Mouse (Mus musculus) hindlimb bud, embryonic 11.5 days (tissue): ENCODE results near the gene Gimap7.

Source experiments
- DNase-seq: peaks from one replicate; pipeline ENCODE4 v3.0.0-alpha.2; 2012; ENCODE audit warnings: low read depth, low spot score; ENCODE audit errors: extremely low spot score

The Gimap7 gene

DNA sequence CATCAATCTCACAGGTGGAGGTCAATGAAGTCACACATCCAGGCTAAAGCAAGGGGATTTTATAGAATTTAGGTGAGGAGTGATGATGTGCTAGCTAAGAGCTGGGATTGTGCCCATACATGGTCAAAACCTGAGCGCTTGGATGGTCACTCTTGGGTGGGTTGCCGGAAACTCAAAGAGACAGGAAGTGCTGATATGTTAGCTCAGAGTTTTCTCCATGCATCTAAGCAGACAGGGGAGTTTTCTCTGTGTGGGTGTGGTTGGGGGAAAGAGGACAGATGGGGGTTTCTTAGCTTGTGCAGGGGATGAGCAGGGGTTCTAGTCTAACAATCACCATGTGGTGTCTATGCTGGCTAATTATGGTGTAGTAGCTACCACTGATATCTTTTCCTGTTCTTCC lies 29.1 kb upstream of the Gimap7 start:
- no peak for DNase-seq

DNA sequence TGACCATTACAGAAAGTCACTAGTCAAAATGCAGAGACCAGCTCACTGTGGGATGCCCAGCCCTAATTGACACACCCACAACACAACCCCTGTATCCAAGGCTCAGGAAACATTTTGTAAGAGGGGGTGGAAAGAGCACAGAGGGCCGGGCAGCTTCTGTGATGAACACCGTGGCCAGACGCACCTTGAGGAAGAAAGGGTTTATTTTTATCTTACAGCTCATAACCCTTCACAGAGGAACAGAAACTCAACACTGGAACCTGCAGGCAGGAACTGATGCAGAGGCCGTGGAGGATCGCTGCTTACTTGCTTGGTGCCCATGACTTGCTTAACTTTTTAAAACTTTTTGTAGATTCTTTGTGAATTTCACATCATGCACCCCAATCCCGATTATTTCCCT lies 25.5 kb upstream of the Gimap7 start:
- DNase-seq: no peak

- DNase-seq: no peak
These were observed 21.4 kb upstream of the Gimap7 start for GRCm38 (mm10) chr6:48696830-48697554.

- DNase-seq: no peak
These were observed 20.9 kb upstream of the Gimap7 start for GRCm38 (mm10) chr6:48697555-48697930.

DNA sequence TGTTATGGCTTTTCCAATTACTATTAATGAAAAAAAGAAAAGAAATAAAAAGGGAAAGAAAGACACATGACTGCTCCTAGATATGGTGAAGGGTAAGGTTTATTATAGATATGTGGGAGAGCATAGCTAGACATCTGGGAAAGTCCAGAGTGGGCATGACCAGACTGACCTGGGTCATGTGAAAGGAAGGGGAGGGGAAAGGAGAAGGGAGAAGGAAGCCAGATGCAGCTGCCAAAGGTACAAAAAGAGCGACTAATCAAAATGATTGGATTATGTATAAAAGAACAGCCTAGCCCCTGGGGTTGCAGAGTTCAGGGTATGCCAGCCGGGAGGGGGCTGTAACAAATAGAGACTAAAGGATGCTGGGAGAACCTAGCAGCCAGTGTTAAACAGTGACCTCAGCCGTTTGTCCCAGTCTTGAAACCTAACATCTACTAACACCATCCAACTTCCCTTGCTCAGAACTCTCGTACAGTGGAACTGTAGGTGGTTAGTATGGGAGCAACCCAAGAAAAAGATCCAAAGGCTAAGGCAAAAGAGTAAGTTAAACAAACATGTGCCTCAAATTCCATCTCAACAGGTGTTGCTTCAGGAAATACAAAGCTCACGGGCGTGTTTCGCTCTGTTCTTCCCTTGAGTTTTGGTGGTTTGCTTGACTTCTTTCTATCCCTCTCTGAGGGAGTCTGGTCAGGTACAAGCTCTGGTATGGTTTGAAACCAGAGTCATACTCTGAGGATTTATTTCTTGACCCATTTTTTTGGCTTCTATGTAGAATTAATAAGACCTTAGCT lies 20.2 kb upstream of the Gimap7 start:
- DNase-seq: no peak

DNA sequence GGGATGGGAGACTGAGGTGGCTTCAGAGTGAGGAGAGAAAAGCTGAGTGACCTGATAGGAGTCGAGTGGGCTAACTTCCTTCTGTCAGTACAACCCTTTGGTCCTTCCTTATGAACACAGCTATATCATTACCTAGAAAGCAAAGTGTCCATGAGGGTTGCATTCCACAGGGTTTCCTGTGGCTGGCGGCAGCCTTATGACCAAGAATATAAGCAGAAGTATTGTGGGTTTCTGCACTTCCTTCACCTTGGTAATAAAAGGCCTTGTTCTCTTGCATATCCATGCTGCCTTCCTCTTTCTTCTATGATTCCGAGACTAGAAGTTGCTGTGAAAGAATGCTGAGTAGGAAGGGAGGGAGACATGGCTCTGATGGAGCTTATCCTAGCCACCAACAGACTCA lies 19.5 kb upstream of the Gimap7 start:
- DNase-seq: no peak

DNA sequence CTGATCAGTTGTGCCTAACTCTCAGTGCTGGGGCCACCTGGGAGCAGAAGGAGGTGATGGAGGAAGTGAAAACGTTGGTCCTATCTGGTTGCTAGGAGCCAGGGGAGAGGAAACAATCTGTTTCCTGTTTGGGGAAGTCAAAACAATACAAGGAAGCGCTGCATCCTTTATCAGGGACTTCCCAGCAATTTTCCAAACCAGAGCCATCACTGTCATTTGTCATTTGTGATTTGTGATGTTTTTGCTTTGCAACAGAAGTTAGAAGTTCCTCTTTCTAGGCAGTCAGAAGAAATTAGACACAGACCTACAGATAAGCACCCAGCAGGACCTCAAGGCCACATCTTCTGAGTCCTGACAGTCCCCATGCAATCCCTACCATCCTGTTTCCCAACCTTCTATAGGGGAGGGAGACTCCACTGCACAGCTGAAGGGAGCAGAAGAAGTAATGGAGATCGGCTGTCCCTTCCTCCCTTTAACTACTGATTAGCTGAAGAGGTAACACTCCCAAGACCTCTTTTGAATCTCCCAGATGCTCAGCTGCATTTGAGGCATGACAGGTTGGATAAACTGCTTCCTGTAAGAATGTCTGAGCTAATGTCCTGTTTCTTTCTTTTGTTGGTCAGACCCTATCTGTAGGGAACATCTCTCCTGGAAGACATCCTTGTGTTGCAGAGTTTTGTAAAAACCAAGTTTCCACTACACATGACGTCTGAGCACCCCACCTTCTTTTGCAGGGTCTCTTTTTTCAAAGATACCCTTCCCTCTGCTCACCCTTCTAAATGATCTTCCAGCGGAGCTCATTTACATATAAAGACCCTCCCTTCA lies 18.0 kb upstream of the Gimap7 start:
- DNase-seq: no peak

GRCm38 (mm10) chr6:48702146-48702545 lies 16.3 kb upstream of the Gimap7 start:
- no peak for DNase-seq

- DNase-seq: no peak
These were observed 15.8 kb upstream of the Gimap7 start for GRCm38 (mm10) chr6:48702601-48703000.

- no peak for DNase-seq
These were observed 14.3 kb upstream of the Gimap7 start for GRCm38 (mm10) chr6:48704146-48704545.

DNA sequence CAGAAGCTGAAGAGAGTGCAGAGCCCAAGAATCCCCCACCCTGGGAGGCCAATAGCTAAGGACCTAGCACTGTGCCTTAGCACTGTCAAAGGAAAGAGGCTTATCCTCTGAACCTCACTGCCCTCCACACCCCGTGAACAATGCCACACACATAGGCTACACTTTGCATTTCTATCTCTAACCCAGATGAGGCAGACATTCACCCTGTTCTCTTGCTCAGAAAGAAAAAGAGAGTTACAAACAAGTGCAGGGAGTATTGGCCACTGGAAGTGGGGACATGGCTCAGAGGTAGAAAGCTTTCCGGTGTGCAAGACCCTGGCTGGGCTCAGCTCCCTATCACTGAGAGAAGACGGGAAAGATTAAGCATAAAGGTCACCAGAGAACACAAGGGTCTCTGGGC lies 12.3 kb upstream of the Gimap7 start:
- DNase-seq: no peak

DNA sequence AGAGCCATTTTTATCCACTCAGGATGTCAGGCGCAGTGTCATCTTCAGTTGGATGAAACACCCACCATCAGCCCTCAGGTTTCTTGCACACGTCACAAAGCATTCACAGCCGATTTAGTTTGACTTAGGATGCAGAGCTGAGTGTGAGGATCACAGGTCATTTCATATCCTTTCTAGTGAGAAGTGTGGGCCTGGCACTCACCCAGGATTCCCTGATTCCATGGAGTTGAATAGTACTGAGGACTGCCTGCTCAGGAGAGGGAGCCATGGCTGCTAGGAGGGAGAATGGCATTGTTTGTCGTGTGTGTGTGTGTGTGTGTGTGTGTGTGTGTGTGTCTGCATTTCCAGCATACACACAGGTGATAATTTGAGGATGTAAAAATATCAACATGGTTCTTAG lies 1.9 kb downstream of the Gimap7 start:
- no peak for DNase-seq

DNA sequence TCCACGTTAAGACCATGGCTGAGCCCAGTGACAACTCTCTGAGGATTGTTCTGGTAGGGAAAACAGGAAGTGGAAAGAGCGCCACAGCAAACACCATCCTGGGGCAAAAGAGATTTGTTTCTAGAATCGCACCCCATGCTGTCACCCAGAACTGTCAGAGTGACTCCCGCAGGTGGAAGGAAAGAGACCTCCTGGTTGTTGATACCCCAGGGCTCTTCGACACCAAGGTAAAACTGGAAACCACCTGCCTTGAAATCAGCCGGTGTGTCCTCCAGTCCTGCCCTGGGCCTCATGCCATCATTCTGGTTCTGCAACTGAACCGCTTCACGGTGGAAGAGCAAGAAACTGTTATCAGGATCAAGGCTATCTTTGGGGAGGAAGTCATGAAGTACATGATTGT lies 5.0 kb downstream of the Gimap7 start:
- DNase-seq: no peak

DNA sequence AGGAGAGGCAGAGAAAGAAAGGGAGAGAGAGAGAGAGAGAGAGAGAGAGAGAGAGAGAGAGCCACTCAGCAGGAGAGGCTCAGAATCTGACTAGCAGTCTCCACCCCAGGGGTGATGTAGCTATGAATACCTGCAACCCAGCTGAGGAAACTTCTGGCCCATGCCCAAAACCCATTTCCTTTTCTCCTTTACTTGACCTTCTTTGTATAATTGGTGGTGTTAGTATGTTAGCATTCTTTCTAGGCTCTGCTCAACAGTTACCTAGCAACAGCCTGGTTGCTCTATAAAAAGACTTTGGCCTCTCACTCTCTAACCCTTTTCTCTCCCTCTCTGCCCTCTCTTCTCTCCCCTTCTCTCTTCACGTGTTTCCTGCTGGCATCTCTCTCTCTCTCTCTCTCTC lies 7.1 kb downstream of the Gimap7 start:
- DNase-seq: no peak

DNA sequence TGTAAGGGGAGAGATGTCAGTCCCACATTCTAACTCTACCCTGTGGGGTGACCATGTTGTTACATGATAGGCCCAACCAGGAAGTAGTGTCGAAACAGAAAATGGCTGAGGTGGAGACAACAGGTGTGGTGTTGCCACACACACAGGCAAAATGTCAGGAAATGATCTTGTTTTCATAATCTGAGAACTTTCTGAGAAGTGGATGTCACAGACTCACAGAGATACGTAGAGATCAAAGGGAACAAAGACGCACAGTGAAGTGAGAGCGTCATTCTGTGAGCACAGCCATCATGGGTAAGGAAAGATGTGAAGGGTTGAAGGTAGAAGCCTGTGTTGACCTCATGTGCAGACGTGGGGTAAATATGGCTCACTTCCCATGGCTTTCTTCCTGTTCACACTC lies 9.3 kb downstream of the Gimap7 start:
- no peak for DNase-seq

DNA sequence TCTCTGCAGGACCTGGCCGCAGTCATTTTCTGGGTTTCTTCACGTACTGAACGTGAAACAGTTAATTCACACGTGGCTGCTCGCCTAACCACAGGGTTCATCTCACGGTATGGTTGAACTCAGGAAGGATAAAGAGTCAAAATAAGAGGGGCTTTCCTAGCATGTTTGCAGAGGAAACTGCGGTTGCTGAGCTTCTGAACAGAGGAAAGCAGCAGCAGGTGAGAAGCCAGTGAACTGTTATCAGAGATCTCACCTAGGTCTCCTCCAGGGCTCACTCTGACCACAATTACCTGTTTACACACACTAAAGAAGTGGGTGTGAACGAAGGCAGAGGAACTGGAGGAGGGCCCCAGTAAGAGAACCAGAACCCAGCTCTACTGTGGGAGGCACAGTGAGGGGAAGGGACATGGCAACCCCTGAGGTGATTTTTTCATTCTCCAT lies 14.5 kb downstream of the Gimap7 start:
- no peak for DNase-seq

- DNase-seq: no peak
These were observed 15.2 kb downstream of the Gimap7 start for GRCm38 (mm10) chr6:48733660-48734059.

GRCm38 (mm10) chr6:48737053-48737452 lies 18.6 kb downstream of the Gimap7 start:
- DNase-seq: no peak

DNA sequence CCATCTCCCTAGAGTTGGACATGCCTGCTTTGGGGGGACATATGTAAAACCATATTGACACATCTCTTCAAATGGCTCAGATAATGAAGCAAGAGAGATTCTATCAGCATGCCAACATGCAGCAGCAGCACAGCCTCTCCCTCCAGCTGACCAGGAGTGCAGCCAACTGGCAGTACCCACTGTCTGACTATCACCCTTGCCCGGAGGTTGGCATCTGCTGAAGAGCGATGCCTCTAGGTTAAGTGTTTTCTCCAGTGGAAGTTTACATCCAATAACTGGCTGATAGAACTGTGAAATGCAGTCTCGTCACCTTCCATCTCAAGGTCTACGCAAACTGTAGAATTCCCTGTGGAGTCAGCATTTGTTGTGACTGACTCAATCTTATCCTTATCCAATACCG lies 19.3 kb downstream of the Gimap7 start:
- DNase-seq: no peak

GRCm38 (mm10) chr6:48738961-48739779 lies 20.7 kb downstream of the Gimap7 start, which contains the start of gene Gimap1:
Gene Gimap1 (plus strand): TSS chr6:48739054.
- DNase-seq: no peak

DNA sequence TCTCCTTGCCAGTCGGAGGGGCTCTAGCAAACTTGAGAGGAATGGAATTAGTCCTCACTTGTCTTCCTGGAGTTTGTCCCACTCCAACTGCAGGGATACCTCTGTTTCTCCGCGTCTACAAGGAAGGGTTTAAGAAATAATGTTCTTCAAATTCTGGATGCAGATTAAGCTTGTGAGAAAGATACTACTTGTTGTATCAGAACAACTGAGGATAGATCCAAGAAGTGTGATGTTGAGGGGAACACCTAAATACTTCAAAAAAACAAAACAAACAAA lies 21.3 kb downstream of the Gimap7 start:
- DNase-seq: no peak
